Mouse (Mus musculus): ENCODE data around the gene Sf1. TPM values are rescaled to one million over a fixed set of nuclear protein-coding genes. Genes with fewer than 3 reads are reported as not detected.

The Sf1 gene
- polyA plus RNA-seq, 1 experiment, result 159 TPM

GRCm38 (mm10) chr19:6373539-6374400, 10.3 kb downstream of the Sf1 start:
- no peak overlapping the region for H3K4me3 ChIP-seq (ENCODE audit: insufficient read depth, low read length)
- TF ChIP-seq CTCF (IDR thresholded peaks at IDR 0.05; ENCODE audit: low read depth, low read length) (peak; percentile 96), POLR2A (IDR thresholded peaks at IDR 0.05; ENCODE audit: borderline replicate concordance, low read depth, low read length) (no peak)
- H3K4me1 ChIP-seq (ENCODE audit: control insufficient read depth, insufficient read depth, low read length), result peaks cover 7% of the 10 kb centered on the region
- no peak overlapping the region for H3K27ac ChIP-seq (ENCODE audit: insufficient read depth, low read depth, low read length)

GRCm38 (mm10) chr19:6374571-6374970, 11.1 kb downstream of the Sf1 start:
- H3K4me3 ChIP-seq (ENCODE audit: insufficient read depth, low read length), result no peak overlapping the region
- H3K27ac ChIP-seq (ENCODE audit: insufficient read depth, low read depth, low read length), result no peak overlapping the region
- TF ChIP-seq POLR2A (IDR thresholded peaks at IDR 0.05; ENCODE audit: borderline replicate concordance, low read depth, low read length) (no peak), CTCF (IDR thresholded peaks at IDR 0.05; ENCODE audit: low read depth, low read length) (no peak)
- H3K4me1 ChIP-seq (ENCODE audit: control insufficient read depth, insufficient read depth, low read length), result peaks cover 6% of the 10 kb centered on the region

GRCm38 (mm10) chr19:6375423-6376254, 12.1 kb downstream of the Sf1 start:
- TF ChIP-seq CTCF (IDR thresholded peaks at IDR 0.05; ENCODE audit: low read depth, low read length) (no peak), POLR2A (IDR thresholded peaks at IDR 0.05; ENCODE audit: borderline replicate concordance, low read depth, low read length) (no peak)
- Histone ChIP-seq H3K4me1 (ENCODE audit: control insufficient read depth, insufficient read depth, low read length) (no peaks in the 10 kb centered on the region), H3K4me3 (ENCODE audit: insufficient read depth, low read length) (no peak overlapping the region), H3K27ac (ENCODE audit: insufficient read depth, low read depth, low read length) (no peak overlapping the region)

GRCm38 (mm10) chr19:6376255-6376564, 12.7 kb downstream of the Sf1 start:
- TF ChIP-seq CTCF (IDR thresholded peaks at IDR 0.05; ENCODE audit: low read depth, low read length), result peak; percentile 67
- TF ChIP-seq POLR2A (IDR thresholded peaks at IDR 0.05; ENCODE audit: borderline replicate concordance, low read depth, low read length), result no peak
- H3K4me3 ChIP-seq (ENCODE audit: insufficient read depth, low read length), result no peak overlapping the region
- H3K27ac ChIP-seq (ENCODE audit: insufficient read depth, low read depth, low read length), result no peak overlapping the region
- H3K4me1 ChIP-seq (ENCODE audit: control insufficient read depth, insufficient read depth, low read length), result no peaks in the 10 kb centered on the region

- no peaks in the 10 kb centered on the region for H3K4me1 ChIP-seq (ENCODE audit: control insufficient read depth, insufficient read depth, low read length)
- no peak overlapping the region for H3K4me3 ChIP-seq (ENCODE audit: insufficient read depth, low read length)
- TF ChIP-seq POLR2A (IDR thresholded peaks at IDR 0.05; ENCODE audit: borderline replicate concordance, low read depth, low read length), result no peak
- no peak for TF ChIP-seq CTCF (IDR thresholded peaks at IDR 0.05; ENCODE audit: low read depth, low read length)
- H3K27ac ChIP-seq (ENCODE audit: insufficient read depth, low read depth, low read length), result no peak overlapping the region
Measured at GRCm38 (mm10) chr19:6376643-6377042, 13.2 kb downstream of the Sf1 start.

- Histone ChIP-seq H3K4me3 (ENCODE audit: insufficient read depth, low read length) (no peak overlapping the region), H3K27ac (ENCODE audit: insufficient read depth, low read depth, low read length) (no peak overlapping the region), H3K4me1 (ENCODE audit: control insufficient read depth, insufficient read depth, low read length) (no peaks in the 10 kb centered on the region)
- no peak for TF ChIP-seq POLR2A (IDR thresholded peaks at IDR 0.05; ENCODE audit: borderline replicate concordance, low read depth, low read length)
- TF ChIP-seq CTCF (IDR thresholded peaks at IDR 0.05; ENCODE audit: low read depth, low read length), result no peak
Measured at GRCm38 (mm10) chr19:6377327-6378040, 14.0 kb downstream of the Sf1 start.

- Histone ChIP-seq H3K4me1 (ENCODE audit: control insufficient read depth, insufficient read depth, low read length) (no peaks in the 10 kb centered on the region), H3K27ac (ENCODE audit: insufficient read depth, low read depth, low read length) (no peak overlapping the region), H3K4me3 (ENCODE audit: insufficient read depth, low read length) (no peak overlapping the region)
- TF ChIP-seq POLR2A (IDR thresholded peaks at IDR 0.05; ENCODE audit: borderline replicate concordance, low read depth, low read length) (no peak), CTCF (IDR thresholded peaks at IDR 0.05; ENCODE audit: low read depth, low read length) (no peak)
Measured at GRCm38 (mm10) chr19:6380411-6381166, 17.1 kb downstream of the Sf1 start.

GRCm38 (mm10) chr19:6381238-6381637, 17.7 kb downstream of the Sf1 start:
- TF ChIP-seq CTCF (IDR thresholded peaks at IDR 0.05; ENCODE audit: low read depth, low read length) (no peak), POLR2A (IDR thresholded peaks at IDR 0.05; ENCODE audit: borderline replicate concordance, low read depth, low read length) (no peak)
- no peaks in the 10 kb centered on the region for H3K4me1 ChIP-seq (ENCODE audit: control insufficient read depth, insufficient read depth, low read length)
- no peak overlapping the region for H3K27ac ChIP-seq (ENCODE audit: insufficient read depth, low read depth, low read length)
- no peak overlapping the region for H3K4me3 ChIP-seq (ENCODE audit: insufficient read depth, low read length)

GRCm38 (mm10) chr19:6382323-6382924, 18.9 kb downstream of the Sf1 start:
- Histone ChIP-seq H3K4me3 (ENCODE audit: insufficient read depth, low read length) (no peak overlapping the region), H3K4me1 (ENCODE audit: control insufficient read depth, insufficient read depth, low read length) (no peaks in the 10 kb centered on the region), H3K27ac (ENCODE audit: insufficient read depth, low read depth, low read length) (no peak overlapping the region)
- no peak for TF ChIP-seq POLR2A (IDR thresholded peaks at IDR 0.05; ENCODE audit: borderline replicate concordance, low read depth, low read length)
- TF ChIP-seq CTCF (IDR thresholded peaks at IDR 0.05; ENCODE audit: low read depth, low read length), result no peak

All from bone marrow macrophage, adult 2 months (primary cell).